Mouse (Mus musculus) stomach, embryonic 14.5 days (tissue): ENCODE measurements at regions not wholly inside any gene's neighbourhood (a gene's known extent, or its start where the extent isn't known, plus 50 kb on each side); places are given as distances from the start of the nearest gene placed in this dataset.

Source experiments
- ATAC-seq: fragments of 200-750 bp; cut with Nextera tagmentation; 2 replicates; pipeline ENCODE4 v1.8.0; 2017; ENCODE audit warnings: low read depth, moderate TSS enrichment; ENCODE audit not compliant: insufficient number of reproducible peaks, insufficient read depth, low FRiP score
- H3K27ac ChIP-seq: fragments of 300-500 bp; sonication (generic); 2 replicates; pipeline ENCODE4 v1.5.1; 2014; ENCODE audit warnings: mild to moderate bottlenecking, low read length, moderate library complexity, mixed read lengths
- H3K27me3 ChIP-seq: fragments of 300-500 bp; sonication (generic); 2 replicates; pipeline ENCODE4 v1.6.1; 2014; ENCODE audit warnings: low read length, control low read depth, mixed read lengths; ENCODE audit not compliant: control insufficient read depth, insufficient read depth
- H3K36me3 ChIP-seq: fragments of 300-500 bp; sonication (generic); 2 replicates; pipeline ENCODE4 v1.6.1; 2014; ENCODE audit warnings: mild to moderate bottlenecking, control low read depth, low read length, moderate library complexity, mixed read lengths; ENCODE audit not compliant: control insufficient read depth, insufficient read depth
- H3K4me1 ChIP-seq: fragments of 300-500 bp; sonication (generic); 2 replicates; pipeline ENCODE4 v1.6.1; 2014; ENCODE audit warnings: low read length, control low read depth, mixed read lengths; ENCODE audit not compliant: control insufficient read depth, insufficient read depth
- H3K4me2 ChIP-seq: fragments of 300-500 bp; sonication (generic); replicated peaks from 2 replicates; pipeline ENCODE4 v1.6.1; 2014; ENCODE audit warnings: low read depth, low read length, control low read depth
- H3K4me3 ChIP-seq: fragments of 300-500 bp; sonication (generic); 2 replicates; pipeline ENCODE4 v1.5.1; 2014; ENCODE audit warnings: low read depth, low read length, control low read depth
- H3K9ac ChIP-seq: fragments of 300-500 bp; sonication (generic); replicated peaks from 2 replicates; pipeline ENCODE4 v1.6.1; 2014; ENCODE audit warnings: low read depth, mild to moderate bottlenecking, control low read depth, low read length, moderate library complexity, mixed read lengths
- H3K9me3 ChIP-seq: fragments of 300-500 bp; sonication (generic); 2 replicates; pipeline ENCODE4 v1.6.1; 2016; ENCODE audit warnings: low read depth, low read length, control low read depth; ENCODE audit not compliant: control insufficient read depth
- WGBS: fragments of 180-500 bp; shearing (Covaris S2); extraction: QIAGEN DNeasy Blood & Tissue Kit; methylation state at CpG from one replicate; pipeline ENCODE4 v1.1.7; 2014; 5-methylcytosine and 5-hydroxymethylcytosine counted together

- H3K27ac ChIP-seq, result no peak overlapping the region
- no peak overlapping the region for H3K4me2 ChIP-seq
- H3K4me1 ChIP-seq, result no peaks in the 10 kb centered on the region
- no peaks in the 10 kb centered on the region for H3K9me3 ChIP-seq
- H3K27me3 ChIP-seq, result no peaks in the 10 kb centered on the region
- no peak overlapping the region for H3K9ac ChIP-seq
- WGBS, result 63% methylated on average over 1 of the region's 1 CpGs
- no peak for ATAC-seq
- no peaks in the 10 kb centered on the region for H3K36me3 ChIP-seq
- H3K4me3 ChIP-seq, result no peak overlapping the region
These were observed 87.0 kb upstream of the Dnajc19 start for GRCm38 (mm10) chr3:34168087-34168486.

- H3K27ac ChIP-seq, result no peak overlapping the region
- H3K36me3 ChIP-seq, result no peaks in the 10 kb centered on the region
- WGBS, result 54% methylated on average over 2 of the region's 2 CpGs
- no peak overlapping the region for H3K4me3 ChIP-seq
- H3K27me3 ChIP-seq, result no peaks in the 10 kb centered on the region
- no peaks in the 10 kb centered on the region for H3K9me3 ChIP-seq
- no peak overlapping the region for H3K9ac ChIP-seq
- no peaks in the 10 kb centered on the region for H3K4me1 ChIP-seq
- ATAC-seq, result no peak
- H3K4me2 ChIP-seq, result no peak overlapping the region
These were observed 68.9 kb upstream of the Dnajc19 start for GRCm38 (mm10) chr3:34150036-34150435.

- H3K27ac ChIP-seq, result no peak overlapping the region
- no peaks in the 10 kb centered on the region for H3K9me3 ChIP-seq
- H3K36me3 ChIP-seq, result no peaks in the 10 kb centered on the region
- H3K4me2 ChIP-seq, result no peak overlapping the region
- no peak overlapping the region for H3K4me3 ChIP-seq
- H3K27me3 ChIP-seq, result no peaks in the 10 kb centered on the region
- WGBS, result 69% methylated on average over 2 of the region's 2 CpGs
- ATAC-seq, result no peak
- no peaks in the 10 kb centered on the region for H3K4me1 ChIP-seq
- no peak overlapping the region for H3K9ac ChIP-seq
These were observed 62.5 kb upstream of the Dnajc19 start for GRCm38 (mm10) chr3:34143652-34144051.

- H3K9ac ChIP-seq, result no peak overlapping the region
- no peaks in the 10 kb centered on the region for H3K9me3 ChIP-seq
- H3K27me3 ChIP-seq, result no peaks in the 10 kb centered on the region
- H3K27ac ChIP-seq, result no peak overlapping the region
- no peaks in the 10 kb centered on the region for H3K36me3 ChIP-seq
- 74% methylated on average over 9 of the region's 9 CpGs for WGBS
- no peak overlapping the region for H3K4me2 ChIP-seq
- no peak for ATAC-seq
- H3K4me3 ChIP-seq, result no peak overlapping the region
- no peaks in the 10 kb centered on the region for H3K4me1 ChIP-seq
These were observed 58.1 kb upstream of the Dnajc19 start for GRCm38 (mm10) chr3:34139227-34139626.

GRCm38 (mm10) chr3:34137984-34138383, 56.9 kb upstream of the Dnajc19 start:
- Histone ChIP-seq H3K4me3 (no peak overlapping the region), H3K4me2 (no peak overlapping the region), H3K27ac (no peak overlapping the region), H3K4me1 (no peaks in the 10 kb centered on the region), H3K9me3 (no peaks in the 10 kb centered on the region), H3K9ac (no peak overlapping the region), H3K36me3 (no peaks in the 10 kb centered on the region), H3K27me3 (no peaks in the 10 kb centered on the region)
- no peak for ATAC-seq
- 87% methylated on average over 7 of the region's 7 CpGs for WGBS

GRCm38 (mm10) chr3:34136385-34136784, 55.3 kb upstream of the Dnajc19 start:
- no peaks in the 10 kb centered on the region for H3K27me3 ChIP-seq
- H3K9ac ChIP-seq, result no peak overlapping the region
- H3K4me1 ChIP-seq, result no peaks in the 10 kb centered on the region
- H3K9me3 ChIP-seq, result no peaks in the 10 kb centered on the region
- H3K27ac ChIP-seq, result no peak overlapping the region
- H3K4me2 ChIP-seq, result no peak overlapping the region
- H3K36me3 ChIP-seq, result no peaks in the 10 kb centered on the region
- no peak overlapping the region for H3K4me3 ChIP-seq
- 71% methylated on average over 2 of the region's 2 CpGs for WGBS
- ATAC-seq, result no peak
